Mouse (Mus musculus) limb, embryonic 10.5 days (tissue): ENCODE results near the gene Dgkg. TPM values are rescaled to one million over a fixed set of nuclear protein-coding genes. Genes with fewer than 3 reads are reported as not detected.

ENCODE experiments used
- DNase-seq: peaks from one replicate; pipeline ENCODE4 v3.0.0-alpha.2; 2017; ENCODE audit warnings: low spot score
- H3K27ac ChIP-seq: fragments of 300-500 bp; sonication (generic); 2 replicates; pipeline ENCODE4 v1.5.1; 2016; ENCODE audit warnings: mild to moderate bottlenecking
- H3K27me3 ChIP-seq: fragments of 300-500 bp; sonication (generic); 2 replicates; pipeline ENCODE4 v1.6.1; 2016; ENCODE audit warnings: low read depth, mild to moderate bottlenecking; ENCODE audit not compliant: poor library complexity, severe bottlenecking
- H3K36me3 ChIP-seq: fragments of 300-500 bp; sonication (generic); 2 replicates; pipeline ENCODE4 v1.6.1; 2016; ENCODE audit warnings: mild to moderate bottlenecking, moderate library complexity
- H3K4me1 ChIP-seq: fragments of 300-500 bp; sonication (generic); 2 replicates; pipeline ENCODE4 v1.6.1; 2016
- H3K4me3 ChIP-seq: fragments of 300-500 bp; sonication (generic); 2 replicates; pipeline ENCODE4 v1.5.1; 2016; ENCODE audit warnings: mild to moderate bottlenecking, moderate library complexity
- H3K9me3 ChIP-seq: fragments of 300-500 bp; sonication (generic); replicated peaks from 2 replicates; pipeline ENCODE4 v1.6.1; 2016; ENCODE audit warnings: mild to moderate bottlenecking
- whole genome bisulfite sequencing: fragments of 180-500 bp; shearing (Covaris S2); methylation state at CpG from one replicate; pipeline ENCODE4 v1.1.7; 2016; 5-methylcytosine and 5-hydroxymethylcytosine counted together
- polyA plus RNA-seq: library from polyadenylated mRNA; unstranded; fragments of >200 nt; fragmentation: Nextera tagmentation; extraction: Ambion mirVana; gene quantifications from 2 replicates; pipeline ENCODE4 v1.2.1, GENCODE M21; 2016

Dgkg gene
- polyA plus RNA-seq, 1 experiment from 2014 or later: 0.29 TPM

DNA sequence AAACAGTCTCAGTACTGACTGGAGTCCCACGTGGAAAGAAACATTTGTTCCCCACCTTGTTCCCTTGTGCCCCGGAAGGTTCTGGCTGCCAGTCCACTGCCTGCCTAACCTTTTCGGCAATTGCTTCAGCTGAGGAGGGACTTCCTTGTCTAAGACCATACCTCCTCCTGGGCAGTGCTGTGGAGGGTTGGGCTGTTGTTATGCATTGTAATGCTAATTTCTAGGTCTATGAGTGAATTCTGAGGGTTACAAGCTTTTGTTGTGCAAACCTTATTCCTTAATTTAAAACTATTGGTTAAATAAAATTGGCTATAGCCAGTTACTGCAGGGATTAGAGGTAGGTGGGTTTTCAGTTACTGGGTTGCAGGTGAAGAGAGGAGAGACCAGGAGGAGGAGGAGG is 19.7 kb downstream of the Dgkg start:
- WGBS: 56% methylated on average over 3 of the region's 3 CpGs
- H3K27me3 ChIP-seq: no peaks in the 10 kb centered on the region
- H3K27ac ChIP-seq: no peak overlapping the region
- DNase-seq: no peak
- peaks cover 5% of the 10 kb centered on the region; the same call in 1 of the 2 replicates for H3K4me1 ChIP-seq
- H3K9me3 ChIP-seq: no peaks in the 10 kb centered on the region
- no peak overlapping the region for H3K4me3 ChIP-seq
- H3K36me3 ChIP-seq: no peaks in the 10 kb centered on the region

DNA sequence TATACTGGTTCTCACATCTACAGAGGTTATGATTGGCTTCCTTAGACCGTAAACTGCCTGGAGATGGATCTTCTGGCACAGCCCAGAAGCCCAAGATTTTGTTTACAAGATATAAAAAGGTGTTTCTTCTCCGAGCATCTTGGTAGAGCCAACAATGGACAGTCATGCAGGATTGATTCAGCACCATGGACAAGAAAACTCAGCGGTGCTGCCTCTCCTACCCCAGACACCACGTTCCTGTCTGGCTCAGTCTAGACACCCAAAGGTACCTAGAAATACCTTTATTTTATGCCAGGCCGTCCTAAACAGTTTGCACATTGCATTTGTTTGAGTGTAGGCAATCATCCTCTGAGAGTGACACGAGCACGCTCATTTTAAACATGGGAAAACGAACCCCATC is 21.3 kb downstream of the Dgkg start:
- Histone ChIP-seq H3K36me3 (no peaks in the 10 kb centered on the region), H3K27me3 (no peaks in the 10 kb centered on the region), H3K4me3 (no peak overlapping the region), H3K27ac (no peak overlapping the region), H3K9me3 (no peaks in the 10 kb centered on the region), H3K4me1 (no peaks in the 10 kb centered on the region)
- 61% methylated on average over 8 of the region's 8 CpGs for whole genome bisulfite sequencing
- no peak for DNase-seq

DNA sequence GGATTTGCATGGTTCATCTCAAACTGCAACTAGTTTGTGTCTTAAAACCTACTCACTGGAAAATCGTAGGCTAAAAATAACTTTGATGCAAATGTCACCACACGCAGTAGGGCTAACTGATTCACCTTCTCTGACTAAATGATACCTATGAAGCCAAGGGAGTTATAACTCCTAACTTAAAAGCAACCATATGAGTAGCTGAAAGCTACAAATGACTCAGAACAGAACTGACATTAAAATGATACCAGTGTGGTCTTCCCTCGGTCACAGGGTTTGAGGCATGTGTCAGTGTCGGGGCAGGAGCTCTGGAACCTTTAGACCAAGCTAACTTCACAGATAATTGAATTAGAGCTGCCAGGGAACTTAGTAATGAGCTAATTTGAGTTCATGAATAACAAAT is 24.0 kb downstream of the Dgkg start:
- H3K4me3 ChIP-seq: no peak overlapping the region
- no peak overlapping the region for H3K27ac ChIP-seq
- H3K27me3 ChIP-seq: no peaks in the 10 kb centered on the region
- no peaks in the 10 kb centered on the region for H3K36me3 ChIP-seq
- DNase-seq: no peak
- no peaks in the 10 kb centered on the region for H3K9me3 ChIP-seq
- WGBS: 90% methylated on average over 4 of the region's 4 CpGs
- H3K4me1 ChIP-seq: no peaks in the 10 kb centered on the region

DNA sequence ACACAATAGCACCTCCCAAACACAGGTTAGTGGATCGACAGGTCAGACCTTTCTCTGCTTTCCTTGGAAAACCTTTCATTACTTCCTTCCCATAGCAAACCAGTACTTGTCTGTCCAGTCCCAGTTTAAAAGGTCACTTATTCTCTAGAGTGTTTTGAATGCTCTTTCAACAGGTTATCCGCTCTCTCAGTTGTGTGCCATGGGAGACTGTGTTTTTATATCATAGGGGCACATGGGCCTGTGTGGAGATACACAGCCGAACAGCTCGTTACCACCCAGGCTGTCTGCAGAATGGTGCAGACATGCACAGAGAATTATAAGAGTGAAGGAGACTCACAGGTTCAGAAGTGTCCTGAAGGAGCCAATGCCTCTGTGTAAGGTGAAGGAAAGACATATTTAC is 26.7 kb downstream of the Dgkg start:
- Histone ChIP-seq H3K4me1 (no peaks in the 10 kb centered on the region), H3K27me3 (no peaks in the 10 kb centered on the region), H3K9me3 (no peaks in the 10 kb centered on the region), H3K36me3 (no peaks in the 10 kb centered on the region), H3K27ac (no peak overlapping the region), H3K4me3 (no peak overlapping the region)
- DNase-seq: no peak
- 85% methylated on average over 4 of the region's 4 CpGs for WGBS

DNA sequence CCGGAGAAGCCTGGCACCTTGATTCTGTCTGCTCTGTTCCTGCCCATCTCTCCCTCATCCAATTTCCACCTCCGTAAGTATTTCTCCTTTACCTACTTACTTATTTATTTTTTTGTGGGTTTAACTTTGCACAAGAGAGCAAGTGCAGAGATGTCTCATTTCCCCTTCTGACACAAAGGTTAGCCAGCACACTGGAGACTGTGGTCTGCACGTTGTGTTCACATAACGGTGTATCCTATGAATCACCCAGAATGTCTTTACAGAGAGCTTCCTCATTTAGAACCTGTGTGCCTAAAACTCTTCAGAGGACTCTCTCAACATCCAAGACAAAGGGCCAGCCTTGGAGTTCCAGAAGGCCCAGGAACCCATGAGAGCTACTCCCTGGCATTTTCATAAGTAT is 27.1 kb downstream of the Dgkg start:
- DNase-seq: no peak
- Histone ChIP-seq H3K27ac (no peak overlapping the region), H3K36me3 (no peaks in the 10 kb centered on the region), H3K9me3 (no peaks in the 10 kb centered on the region), H3K4me3 (no peak overlapping the region), H3K27me3 (no peaks in the 10 kb centered on the region), H3K4me1 (no peaks in the 10 kb centered on the region)
- 89% methylated on average over 4 of the region's 4 CpGs for WGBS

DNA sequence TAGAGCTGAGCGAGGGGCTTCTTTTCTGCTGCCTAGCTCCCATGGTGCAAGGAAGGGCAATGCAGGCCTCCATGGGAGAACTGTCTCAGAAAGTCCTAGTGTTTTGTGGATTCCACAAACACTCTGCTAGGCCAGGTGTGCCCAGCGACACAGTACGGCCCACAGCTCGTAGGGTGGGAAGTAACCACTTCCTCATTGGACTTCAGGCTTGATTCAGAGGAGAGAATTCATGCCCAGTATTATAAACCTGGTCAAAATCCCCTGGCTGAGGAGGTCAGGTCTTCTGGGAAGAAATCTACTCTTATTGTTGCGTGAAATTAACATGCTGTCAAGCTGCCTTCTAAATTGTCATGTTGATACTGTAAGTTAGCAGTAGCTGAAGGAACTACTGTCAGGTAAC is 31.0 kb downstream of the Dgkg start:
- Histone ChIP-seq H3K4me3 (no peak overlapping the region), H3K9me3 (no peaks in the 10 kb centered on the region), H3K4me1 (peaks cover 7% of the 10 kb centered on the region; the same call in 1 of the 2 replicates), H3K27me3 (no peaks in the 10 kb centered on the region), H3K27ac (no peak overlapping the region), H3K36me3 (no peaks in the 10 kb centered on the region)
- no peak for DNase-seq
- 96% methylated on average over 5 of the region's 5 CpGs for WGBS

DNA sequence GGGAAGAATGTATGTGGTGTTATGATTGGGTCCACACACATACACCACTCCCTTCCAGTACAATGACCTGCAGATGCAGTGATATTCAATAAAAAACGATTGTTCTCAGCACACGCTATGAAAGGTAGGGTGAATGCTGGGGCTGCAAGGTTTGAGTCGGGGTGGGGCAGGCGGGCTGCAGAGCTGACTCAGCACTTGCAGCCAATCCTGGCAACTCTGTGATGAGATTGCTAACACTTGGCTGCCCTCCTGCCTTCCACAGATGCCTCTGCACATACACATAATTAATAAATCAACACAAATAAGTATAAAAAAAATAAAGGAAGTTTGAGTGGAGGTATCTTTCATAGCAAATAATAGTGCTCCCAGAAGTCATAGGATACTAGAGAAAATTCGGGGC is 31.6 kb downstream of the Dgkg start:
- Histone ChIP-seq H3K4me1 (peaks cover 7% of the 10 kb centered on the region; the same call in 1 of the 2 replicates), H3K27me3 (no peaks in the 10 kb centered on the region), H3K27ac (no peak overlapping the region), H3K9me3 (no peaks in the 10 kb centered on the region), H3K36me3 (no peaks in the 10 kb centered on the region), H3K4me3 (no peak overlapping the region)
- DNase-seq: no peak
- WGBS: 86% methylated on average over 5 of the region's 5 CpGs

DNA sequence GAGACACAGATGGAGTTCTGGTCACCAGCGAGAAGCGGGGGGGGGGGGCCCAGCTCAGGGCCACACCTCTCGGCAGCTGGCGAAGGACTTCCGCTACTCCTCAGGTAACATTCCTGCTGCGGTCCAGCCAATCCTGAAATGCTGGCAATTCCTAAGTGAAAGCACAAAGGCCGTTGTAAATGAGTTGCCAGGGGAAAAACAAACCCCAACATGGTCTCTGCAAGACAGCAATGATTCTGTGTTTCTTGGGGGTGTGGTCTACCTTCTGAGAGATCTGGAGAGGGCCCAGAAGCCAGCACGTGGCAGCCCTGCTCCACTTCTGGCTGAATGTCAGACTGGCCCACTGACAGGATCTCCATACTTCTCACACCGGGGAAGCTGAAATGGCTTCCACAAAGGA is 34.7 kb downstream of the Dgkg start:
- WGBS: 24% methylated on average over 9 of the region's 9 CpGs
- DNase-seq: no peak
- Histone ChIP-seq H3K4me3 (no peak overlapping the region), H3K9me3 (no peaks in the 10 kb centered on the region), H3K27ac (0 out of 2 replicates have a peak overlapping the region, but pooled peaks have one; percentile 11), H3K4me1 (peaks cover 7% of the 10 kb centered on the region; the same call in 1 of the 2 replicates), H3K36me3 (no peaks in the 10 kb centered on the region), H3K27me3 (no peaks in the 10 kb centered on the region)

DNA sequence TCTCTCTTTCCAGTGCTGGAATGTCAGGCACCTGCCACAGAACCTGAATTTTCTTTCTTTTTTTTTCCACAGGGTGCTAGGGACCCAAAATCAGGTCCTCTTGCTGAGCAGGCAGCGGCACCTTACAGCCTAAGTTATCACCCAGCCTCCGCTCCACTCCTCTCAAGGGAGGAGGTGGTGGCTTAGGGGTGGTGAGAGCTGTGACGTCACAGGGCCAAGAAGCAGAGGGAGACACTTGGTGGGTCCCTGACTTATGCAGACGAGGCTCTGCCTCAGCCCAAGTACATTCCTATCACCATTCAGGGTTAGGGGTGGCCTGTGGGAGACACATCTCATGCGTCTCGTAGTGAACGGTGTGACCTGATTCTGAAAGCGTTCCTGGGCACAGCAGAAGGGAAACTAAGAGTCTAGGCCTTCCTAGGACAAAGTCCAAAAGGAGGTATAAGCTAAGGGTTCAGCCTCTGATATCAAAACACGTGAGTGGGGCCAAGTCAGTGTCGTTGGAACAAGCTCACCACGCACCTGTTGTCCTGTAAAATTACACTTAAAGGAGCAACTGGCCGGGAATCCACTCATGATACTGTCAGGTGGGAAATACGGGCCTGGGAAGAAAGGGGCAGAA is 35.6 kb downstream of the Dgkg start:
- Histone ChIP-seq H3K4me1 (peaks cover 7% of the 10 kb centered on the region; the same call in 1 of the 2 replicates), H3K9me3 (no peaks in the 10 kb centered on the region), H3K27me3 (no peaks in the 10 kb centered on the region), H3K27ac (no peak overlapping the region), H3K4me3 (no peak overlapping the region), H3K36me3 (no peaks in the 10 kb centered on the region)
- no peak for DNase-seq
- WGBS: 82% methylated on average over 13 of the region's 13 CpGs

DNA sequence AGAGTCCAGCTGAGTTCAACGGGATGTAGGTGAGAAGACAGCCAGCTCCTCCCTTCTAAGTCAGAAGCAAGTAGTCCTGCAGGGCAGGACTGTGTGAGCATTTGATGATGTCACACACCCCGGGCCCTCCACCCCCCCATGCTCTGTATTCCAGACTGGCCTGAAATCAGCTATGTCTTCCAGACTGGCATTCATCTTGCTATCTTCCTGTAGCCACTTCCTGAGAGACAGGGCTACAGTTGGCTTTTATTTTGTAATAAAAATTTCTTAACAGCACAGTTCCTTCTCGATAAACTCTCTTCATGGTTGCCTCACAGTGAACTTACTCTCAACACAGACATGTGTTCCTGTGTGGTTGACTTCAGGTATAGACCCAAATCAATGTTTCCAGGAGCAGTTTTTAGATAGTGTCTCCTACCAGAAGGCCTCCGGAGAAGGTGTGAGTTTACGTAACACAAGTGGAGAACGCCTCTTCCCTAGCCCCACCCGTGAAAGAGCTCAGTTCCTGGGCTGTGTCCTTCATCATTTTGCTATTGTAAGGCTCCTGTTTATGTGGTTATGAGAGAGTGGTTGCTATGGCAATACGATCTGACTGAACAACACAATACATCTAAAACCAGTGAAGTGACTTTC is 38.5 kb downstream of the Dgkg start:
- Histone ChIP-seq H3K9me3 (no peaks in the 10 kb centered on the region), H3K27me3 (no peaks in the 10 kb centered on the region), H3K4me3 (no peak overlapping the region), H3K36me3 (no peaks in the 10 kb centered on the region), H3K27ac (no peak overlapping the region), H3K4me1 (peaks cover 7% of the 10 kb centered on the region; the same call in 1 of the 2 replicates)
- 81% methylated on average over 8 of the region's 8 CpGs for WGBS
- DNase-seq: no peak

DNA sequence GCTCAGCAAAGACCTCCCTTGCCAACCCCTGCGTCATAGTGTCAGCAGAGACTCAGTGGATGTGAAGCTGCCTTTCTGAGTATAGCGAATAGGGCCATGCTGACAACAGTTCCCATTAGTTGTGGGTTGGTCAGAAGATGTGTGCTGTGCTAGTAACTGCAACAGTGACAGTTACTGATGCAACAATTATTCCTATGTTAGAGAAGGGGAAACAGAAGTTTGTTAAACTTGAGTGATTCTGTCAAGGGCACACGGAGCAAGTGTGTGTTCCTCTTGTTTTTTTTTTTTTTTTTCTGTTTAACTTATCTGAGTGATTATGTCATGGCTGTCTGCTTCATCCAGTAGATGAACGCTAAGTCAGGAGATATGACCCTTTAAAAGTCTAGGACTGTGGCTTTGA is 41.2 kb downstream of the Dgkg start:
- 87% methylated on average over 4 of the region's 4 CpGs for WGBS
- no peak overlapping the region for H3K27ac ChIP-seq
- no peak overlapping the region for H3K4me3 ChIP-seq
- H3K27me3 ChIP-seq: no peaks in the 10 kb centered on the region
- H3K36me3 ChIP-seq: no peaks in the 10 kb centered on the region
- no peaks in the 10 kb centered on the region for H3K9me3 ChIP-seq
- DNase-seq: no peak
- peaks cover 4% of the 10 kb centered on the region; the same call in 1 of the 2 replicates for H3K4me1 ChIP-seq

DNA sequence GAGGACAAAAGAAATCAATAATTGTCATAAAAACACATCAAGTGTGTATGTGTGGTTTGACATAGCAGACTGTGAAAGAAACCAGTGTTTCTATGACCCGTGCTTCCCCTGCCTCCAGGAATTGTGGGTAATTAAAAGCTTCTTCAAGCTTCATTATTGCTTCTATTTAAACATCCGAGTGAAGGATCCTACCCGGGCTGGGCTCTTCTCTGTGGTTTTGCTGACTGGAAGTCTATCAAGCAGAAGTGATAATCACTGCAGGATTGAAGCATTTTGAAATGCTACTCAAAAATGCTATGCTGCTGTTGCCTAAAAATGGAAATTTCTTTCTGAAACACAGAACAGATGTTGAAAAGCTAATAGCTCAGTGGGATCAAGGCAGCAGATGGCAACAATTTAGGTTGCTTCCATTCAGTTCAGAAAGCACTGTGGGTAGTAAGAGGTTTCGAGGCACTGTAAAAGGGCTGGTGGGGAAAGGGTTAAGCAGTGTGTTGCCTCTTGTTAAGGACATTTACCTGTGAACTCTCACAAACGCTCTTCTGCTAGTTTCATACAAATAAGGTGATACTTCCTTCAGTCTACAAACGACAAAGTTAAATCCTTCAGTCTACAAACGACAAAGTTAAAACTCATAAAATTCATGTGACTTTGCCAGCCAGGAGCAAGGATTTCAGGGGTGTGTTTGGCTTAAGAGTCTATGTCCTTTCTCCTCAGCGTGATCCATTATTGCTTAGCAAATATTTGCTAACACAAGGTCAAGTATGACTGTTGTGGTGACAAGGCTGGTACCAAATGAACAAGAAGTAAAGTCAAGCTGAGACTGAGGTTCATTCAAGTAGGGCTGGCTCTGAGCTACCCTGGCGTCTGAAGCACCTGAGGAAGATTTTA is 43.6 kb downstream of the Dgkg start:
- WGBS: 59% methylated on average over 9 of the region's 9 CpGs
- Histone ChIP-seq H3K27ac (no peak overlapping the region), H3K9me3 (no peaks in the 10 kb centered on the region), H3K4me1 (peaks cover 4% of the 10 kb centered on the region; the same call in 1 of the 2 replicates), H3K36me3 (no peaks in the 10 kb centered on the region), H3K4me3 (no peak overlapping the region), H3K27me3 (no peaks in the 10 kb centered on the region)
- no peak for DNase-seq

DNA sequence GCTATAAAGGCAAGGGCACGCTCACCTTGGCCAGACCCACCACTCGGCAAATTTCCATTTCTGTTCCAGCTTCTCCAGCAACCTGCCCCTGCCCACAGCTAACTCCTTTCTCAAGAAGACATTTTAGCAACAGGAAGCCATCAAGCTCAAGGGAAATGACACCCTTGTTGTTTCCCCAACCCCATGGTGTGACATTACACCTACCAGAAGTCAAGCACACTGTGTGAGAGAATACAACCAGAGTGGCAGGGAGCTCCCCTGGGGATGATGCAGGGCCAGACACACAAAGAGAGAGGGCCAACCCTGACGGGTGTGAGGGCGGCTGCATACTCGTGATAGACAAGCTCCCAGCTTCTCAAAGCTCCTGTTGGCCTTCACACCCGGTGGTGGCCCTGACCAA is 49.0 kb downstream of the Dgkg start:
- H3K4me1 ChIP-seq: peaks cover 3% of the 10 kb centered on the region; the same call in 1 of the 2 replicates
- 25% methylated on average over 6 of the region's 6 CpGs for whole genome bisulfite sequencing
- H3K9me3 ChIP-seq: no peaks in the 10 kb centered on the region
- no peak for DNase-seq
- no peak overlapping the region for H3K27ac ChIP-seq
- H3K4me3 ChIP-seq: no peak overlapping the region
- no peaks in the 10 kb centered on the region for H3K36me3 ChIP-seq
- no peaks in the 10 kb centered on the region for H3K27me3 ChIP-seq
